Mouse (Mus musculus): ENCODE measurements at regions not wholly inside any gene's neighbourhood (a gene's known extent, or its start where the extent isn't known, plus 50 kb on each side); places are given as distances from the start of the nearest gene placed in this dataset.

DNA sequence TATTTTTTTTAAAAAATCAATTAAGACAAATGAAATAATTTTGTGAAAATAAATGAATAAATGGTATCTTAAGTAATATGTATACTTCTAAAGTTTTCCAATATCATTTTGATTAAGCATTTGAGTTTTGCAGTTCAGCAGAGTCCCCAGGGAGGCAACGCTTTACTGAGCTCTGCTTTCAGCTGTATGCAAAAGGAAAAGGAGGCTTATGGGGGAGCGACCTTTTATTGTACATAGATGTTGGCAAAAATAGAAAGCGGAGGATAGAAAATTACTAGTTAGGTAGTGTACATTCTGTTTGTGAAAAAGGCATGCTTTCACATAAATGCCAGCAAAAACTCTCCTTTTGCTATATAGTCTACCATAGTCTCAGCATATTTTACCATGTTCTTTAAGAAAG is 382.2 kb downstream of the Gria2 start:
- H3K4me3 ChIP-seq, result no peak overlapping the region
- no peak for ATAC-seq (ENCODE audit: borderline replicate concordance, extremely low read depth, low FRiP score, low TSS enrichment)

DNA sequence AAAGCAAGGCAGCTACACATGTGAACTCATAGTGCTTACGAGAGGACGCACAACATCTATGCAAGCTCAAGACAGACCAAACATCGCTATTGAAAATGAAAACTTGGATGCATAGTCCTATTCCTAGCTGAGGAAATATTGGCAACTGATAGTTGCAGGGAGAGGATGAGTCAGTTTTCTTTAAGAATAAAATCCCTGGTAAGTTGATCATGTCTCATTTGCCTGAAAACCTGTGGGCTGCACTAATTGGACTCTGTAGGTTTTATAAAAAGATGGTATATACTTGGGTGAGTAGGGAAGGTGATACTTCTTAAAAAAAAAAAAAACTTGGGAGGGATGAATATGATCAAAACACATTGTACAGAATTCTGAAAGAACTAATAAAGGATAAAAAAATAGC is 381.2 kb downstream of the Gria2 start:
- no peaks in the 10 kb centered on the region for H3K36me3 ChIP-seq
- no peak overlapping the region for H3K9ac ChIP-seq
- no peak for ATAC-seq (ENCODE audit: borderline replicate concordance, extremely low read depth, low FRiP score, low TSS enrichment)
- no peak overlapping the region for H3K27ac ChIP-seq
- H3K4me2 ChIP-seq, result no peak overlapping the region
- H3K4me1 ChIP-seq, result no peaks in the 10 kb centered on the region
- H3K9me3 ChIP-seq, result no peaks in the 10 kb centered on the region
- H3K27me3 ChIP-seq, result no peaks in the 10 kb centered on the region
- 88% methylated on average over 3 of the region's 3 CpGs for WGBS
- H3K4me3 ChIP-seq, result no peak overlapping the region

More for the DNA sequence above, 382.2 kb downstream of the Gria2 start:
- 77% methylated on average over 3 of the region's 3 CpGs for WGBS
- Histone ChIP-seq H3K27ac (no peak overlapping the region), H3K27me3 (no peaks in the 10 kb centered on the region), H3K4me2 (no peak overlapping the region), H3K9me3 (no peaks in the 10 kb centered on the region), H3K4me1 (no peaks in the 10 kb centered on the region), H3K36me3 (no peaks in the 10 kb centered on the region), H3K9ac (no peak overlapping the region)

DNA sequence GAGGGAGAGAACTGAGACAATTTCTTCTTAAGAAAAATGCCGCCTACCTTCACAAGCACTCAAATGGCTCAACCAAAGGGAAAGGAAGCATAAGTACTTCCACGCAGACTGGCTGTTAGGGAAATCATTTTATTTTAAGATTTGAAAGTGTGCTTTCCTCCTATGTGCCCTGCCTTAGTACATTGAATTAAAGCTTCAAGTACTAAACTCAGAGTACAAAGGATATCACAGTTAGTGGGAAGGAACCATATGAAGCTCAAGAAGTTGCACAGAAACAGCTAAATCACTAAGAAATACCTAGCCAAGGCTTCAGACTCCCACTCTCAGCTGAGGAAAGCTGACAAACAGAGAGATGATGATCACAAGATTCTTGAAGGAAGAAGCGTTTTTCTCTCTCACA is 380.5 kb downstream of the Gria2 start:
- 68% methylated on average over 3 of the region's 3 CpGs for WGBS
- no peak for ATAC-seq (ENCODE audit: borderline replicate concordance, extremely low read depth, low FRiP score, low TSS enrichment)
- H3K9me3 ChIP-seq, result no peaks in the 10 kb centered on the region

DNA sequence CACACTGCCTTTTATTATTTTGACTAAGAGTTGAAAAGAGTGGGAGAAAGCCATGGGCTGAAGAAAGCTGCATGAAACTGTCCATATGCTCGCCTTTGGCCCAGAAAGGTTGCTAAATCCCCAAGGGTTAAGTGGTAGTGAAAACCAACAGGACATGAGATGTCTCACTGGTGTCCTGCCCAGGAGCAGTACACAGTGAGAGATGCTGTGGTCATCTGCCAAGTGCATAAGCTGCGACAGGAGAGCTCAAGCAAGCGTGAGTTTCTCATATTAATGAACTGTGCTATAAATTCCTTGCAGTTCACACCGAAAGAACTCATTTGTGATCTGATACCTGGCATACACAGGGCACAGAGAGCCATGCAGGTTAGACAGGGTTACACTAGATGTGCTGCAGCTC is 380.0 kb downstream of the Gria2 start:
- no peaks in the 10 kb centered on the region for H3K4me1 ChIP-seq
- H3K9ac ChIP-seq, result no peak overlapping the region
- H3K9me3 ChIP-seq, result no peaks in the 10 kb centered on the region
- no peak for ATAC-seq (ENCODE audit: borderline replicate concordance, extremely low read depth, low FRiP score, low TSS enrichment)
- 69% methylated on average over 4 of the region's 4 CpGs for WGBS
- H3K27ac ChIP-seq, result no peak overlapping the region
- no peaks in the 10 kb centered on the region for H3K36me3 ChIP-seq
- no peak overlapping the region for H3K4me3 ChIP-seq
- H3K27me3 ChIP-seq, result no peaks in the 10 kb centered on the region
- H3K4me2 ChIP-seq, result no peak overlapping the region

More for the DNA sequence above, 380.5 kb downstream of the Gria2 start:
- no peak overlapping the region for H3K27ac ChIP-seq
- H3K4me2 ChIP-seq, result no peak overlapping the region
- no peaks in the 10 kb centered on the region for H3K27me3 ChIP-seq
- no peak overlapping the region for H3K9ac ChIP-seq
- no peaks in the 10 kb centered on the region for H3K4me1 ChIP-seq
- H3K36me3 ChIP-seq, result no peaks in the 10 kb centered on the region
- H3K4me3 ChIP-seq, result no peak overlapping the region
